Mouse (Mus musculus) brown adipose tissue, adult 24 weeks (tissue): Measurements from ENCODE around the gene Pld3. TPM values are rescaled to one million over a fixed set of nuclear protein-coding genes. Genes with fewer than 3 reads are reported as not detected.
A peak's percentile ranks its signal among the peaks of the same experiment; 100 is the strongest.
"Not testable (repeated sequence)": the region's sequence is repeated elsewhere in the genome, so short reads cannot be mapped to it uniquely, and the experiment has no call there.

Source experiments
- H3K27ac ChIP-seq: fragments of 200-500 bp; replicated peaks from 2 replicates; pipeline ENCODE4 v1.5.1; 2012; ENCODE audit warnings: low read depth, mild to moderate bottlenecking, low read length
- H3K4me1 ChIP-seq: fragments of 200-500 bp; 2 replicates; pipeline ENCODE4 v1.6.1; 2012; ENCODE audit warnings: low read length, mixed read lengths; ENCODE audit not compliant: control insufficient read depth, insufficient read depth, insufficient read length
- H3K4me3 ChIP-seq: fragments of 200-500 bp; 2 replicates; pipeline ENCODE4 v1.5.1; 2012; ENCODE audit warnings: low read depth, mild to moderate bottlenecking, low read length, moderate library complexity; ENCODE audit not compliant: insufficient read depth
- polyA plus RNA-seq: library from polyadenylated mRNA; stranded (reverse); fragments of >200 nt; gene quantifications from 2 replicates; pipeline ENCODE4 v1.2.4, GENCODE M21; 2012; ENCODE audit not compliant: missing spikeins, insufficient read depth, insufficient read length

Gene Pld3
- polyA plus RNA-seq, 1 experiment: 23.5 TPM

- no peak within 1 kb of the TSS for H3K27ac ChIP-seq
- no peaks in the 10 kb centered on the region for H3K4me1 ChIP-seq
- no peak within 1 kb of the TSS for H3K4me3 ChIP-seq
Observed at GRCm38 (mm10) chr7:27522967-27523366, 30.1 kb downstream of the Pld3 start, which contains the start of gene Hipk4. Gene Hipk4 (plus strand): TSS chr7:27523267.

GRCm38 (mm10) chr7:27520599-27520998 lies 32.4 kb downstream of the Pld3 start:
- no peaks in the 10 kb centered on the region for H3K4me1 ChIP-seq
- H3K27ac ChIP-seq: no peak overlapping the region
- H3K4me3 ChIP-seq: no peak overlapping the region

GRCm38 (mm10) chr7:27520104-27520503 lies 32.9 kb downstream of the Pld3 start:
- H3K4me3 ChIP-seq: no peak overlapping the region
- no peak overlapping the region for H3K27ac ChIP-seq

DNA sequence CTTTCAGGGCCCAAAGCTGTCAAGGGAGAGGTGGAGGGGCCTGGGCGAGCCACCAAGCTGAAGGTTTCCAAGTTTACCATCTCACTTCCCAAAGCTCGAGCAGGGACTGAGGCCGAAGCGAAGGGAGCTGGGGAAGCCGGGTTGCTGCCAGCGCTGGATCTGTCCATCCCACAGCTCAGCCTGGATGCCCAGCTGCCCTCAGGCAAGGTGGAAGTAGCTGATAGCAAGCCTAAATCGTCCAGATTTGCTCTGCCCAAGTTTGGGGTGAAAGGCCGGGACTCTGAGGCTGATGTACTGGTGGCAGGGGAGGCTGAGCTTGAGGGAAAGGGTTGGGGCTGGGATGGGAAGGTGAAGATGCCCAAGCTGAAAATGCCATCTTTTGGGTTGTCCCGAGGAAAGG lies 34.7 kb downstream of the Pld3 start:
- Histone ChIP-seq H3K4me3 (no peak overlapping the region), H3K4me1 (no peaks in the 10 kb centered on the region), H3K27ac (no peak overlapping the region)

More at GRCm38 (mm10) chr7:27520104-27520503, 32.9 kb downstream of the Pld3 start:
- H3K4me1 ChIP-seq: no peaks in the 10 kb centered on the region

GRCm38 (mm10) chr7:27514961-27515360 lies 38.1 kb downstream of the Pld3 start:
- Histone ChIP-seq H3K27ac (no peak overlapping the region), H3K4me1 (no peaks in the 10 kb centered on the region), H3K4me3 (no peak overlapping the region)

GRCm38 (mm10) chr7:27510809-27511208 lies 42.2 kb downstream of the Pld3 start:
- H3K4me3 ChIP-seq: no peak overlapping the region
- H3K27ac ChIP-seq: no peak overlapping the region
- H3K4me1 ChIP-seq: peaks cover 5% of the 10 kb centered on the region

GRCm38 (mm10) chr7:27508648-27509005 lies 44.4 kb downstream of the Pld3 start:
- Histone ChIP-seq H3K4me3 (no peak overlapping the region; the same call in 1 of the 2 replicates), H3K4me1 (peaks cover 5% of the 10 kb centered on the region), H3K27ac (peak overlapping the region; percentile 72; the same call in 1 of the 2 replicates)

DNA sequence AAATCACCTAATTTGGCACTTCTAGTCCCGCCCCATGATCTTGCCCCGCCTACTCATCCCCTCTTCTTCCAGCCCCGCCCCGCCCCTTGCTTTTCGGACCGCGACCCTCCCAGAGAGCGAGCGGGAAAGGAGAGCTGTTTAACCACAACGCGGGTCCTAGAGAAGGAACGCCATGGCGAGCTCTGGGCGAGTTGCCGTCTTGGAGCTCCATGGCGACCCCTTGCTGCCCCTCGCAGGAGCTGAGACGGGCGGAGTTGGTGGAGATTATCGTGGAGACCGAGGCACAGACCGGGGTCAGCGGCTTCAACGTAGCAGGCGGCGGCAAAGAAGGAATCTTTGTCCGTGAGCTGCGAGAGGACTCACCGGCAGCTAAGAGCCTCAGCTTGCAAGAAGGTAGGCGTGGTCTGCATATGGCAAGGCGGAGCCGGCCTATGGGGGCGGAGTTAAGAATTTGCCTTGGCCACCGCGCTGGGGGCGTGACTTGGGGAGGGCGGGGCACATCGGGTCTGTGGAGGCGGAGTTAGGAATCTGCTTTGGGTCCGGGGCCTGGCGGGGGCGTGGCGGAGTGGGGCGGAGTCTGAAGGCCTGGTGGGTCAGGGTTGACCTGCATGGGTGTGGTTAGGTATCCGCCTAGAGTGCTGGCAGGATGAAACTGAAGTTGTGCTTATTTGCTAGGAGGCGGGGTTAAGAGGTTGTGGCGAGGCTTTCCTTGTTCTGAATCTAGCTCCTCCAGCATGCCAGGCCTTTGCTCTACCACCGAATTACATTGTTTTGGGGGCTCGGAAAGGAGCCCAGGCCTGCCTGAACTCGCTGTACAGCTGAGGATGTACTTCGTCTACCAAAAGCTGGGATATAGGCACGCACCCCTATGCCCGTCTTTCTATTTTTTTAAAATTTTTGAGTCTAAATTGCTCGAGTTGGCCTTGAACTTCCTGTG lies 45.0 kb downstream of the Pld3 start:
- Histone ChIP-seq H3K4me3 (peak overlapping the region; percentile 84), H3K27ac (peak overlapping the region; percentile 90), H3K4me1 (peaks cover 5% of the 10 kb centered on the region)

- H3K27ac ChIP-seq: no peak overlapping the region
- peaks cover 5% of the 10 kb centered on the region for H3K4me1 ChIP-seq
- no peak overlapping the region for H3K4me3 ChIP-seq
Observed at GRCm38 (mm10) chr7:27506765-27507370, 46.1 kb downstream of the Pld3 start.

GRCm38 (mm10) chr7:27501620-27502019 lies 51.4 kb downstream of the Pld3 start:
- Histone ChIP-seq H3K27ac (peak overlapping the region; percentile 87), H3K4me3 (no peak overlapping the region), H3K4me1 (peaks cover 3% of the 10 kb centered on the region; the same call in 1 of the 2 replicates)

- no peak within 1 kb of the TSS for H3K4me3 ChIP-seq
- H3K4me1 ChIP-seq: peaks cover 3% of the 10 kb centered on the region; the same call in 1 of the 2 replicates
- no peak within 1 kb of the TSS for H3K27ac ChIP-seq
Observed at GRCm38 (mm10) chr7:27499036-27499435, 54.0 kb downstream of the Pld3 start, which contains the start of gene Prx. Gene Prx (plus strand): TSS chr7:27499324.

GRCm38 (mm10) chr7:27494659-27495367 lies 58.2 kb downstream of the Pld3 start:
- H3K27ac ChIP-seq, H3K4me3 ChIP-seq: not testable (repeated sequence)
- H3K4me1 ChIP-seq: peaks cover 11% of the 10 kb centered on the region; the same call in 1 of the 2 replicates

- Histone ChIP-seq H3K4me3 (no peak overlapping the region), H3K27ac (peak overlapping the region; percentile 40; the same call in 1 of the 2 replicates)
Observed at GRCm38 (mm10) chr7:27493450-27493849, 59.6 kb downstream of the Pld3 start.

DNA sequence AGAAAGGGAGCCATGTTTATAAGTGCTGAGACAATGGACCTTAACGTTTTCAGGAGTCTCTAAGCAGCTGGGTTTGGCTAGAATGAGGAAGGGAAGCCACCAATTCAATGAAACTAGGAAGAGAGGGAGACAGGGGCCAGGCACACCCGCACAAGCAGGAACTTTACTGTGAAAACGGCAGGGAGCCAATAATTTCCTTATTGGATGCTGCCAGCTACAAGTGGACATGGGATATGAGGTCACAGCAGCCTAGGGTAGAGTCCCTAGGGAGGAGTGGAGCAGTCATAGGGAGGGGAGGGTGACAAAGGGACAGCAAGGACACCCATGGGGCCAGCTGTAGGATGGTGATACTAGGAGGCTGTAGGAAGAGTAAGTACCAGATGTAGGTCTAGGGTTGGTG lies 60.0 kb downstream of the Pld3 start:
- H3K4me1 ChIP-seq: peaks cover 12% of the 10 kb centered on the region
- H3K27ac ChIP-seq: peak overlapping the region; percentile 40; the same call in 1 of the 2 replicates
- no peak overlapping the region for H3K4me3 ChIP-seq

More at GRCm38 (mm10) chr7:27493450-27493849, 59.6 kb downstream of the Pld3 start:
- H3K4me1 ChIP-seq: peaks cover 11% of the 10 kb centered on the region

- no peak overlapping the region for H3K4me3 ChIP-seq
- peak overlapping the region; percentile 96 for H3K27ac ChIP-seq
- H3K4me1 ChIP-seq: peaks cover 13% of the 10 kb centered on the region
Observed at GRCm38 (mm10) chr7:27491856-27492255, 61.2 kb downstream of the Pld3 start.
